Mouse (Mus musculus): ENCODE results near the gene Glrp1. TPM values are rescaled to one million over a fixed set of nuclear protein-coding genes. Genes with fewer than 3 reads are reported as not detected.

The Glrp1 gene
- polyA plus RNA-seq, 1 experiment from 2014 or later = not detected

DNA sequence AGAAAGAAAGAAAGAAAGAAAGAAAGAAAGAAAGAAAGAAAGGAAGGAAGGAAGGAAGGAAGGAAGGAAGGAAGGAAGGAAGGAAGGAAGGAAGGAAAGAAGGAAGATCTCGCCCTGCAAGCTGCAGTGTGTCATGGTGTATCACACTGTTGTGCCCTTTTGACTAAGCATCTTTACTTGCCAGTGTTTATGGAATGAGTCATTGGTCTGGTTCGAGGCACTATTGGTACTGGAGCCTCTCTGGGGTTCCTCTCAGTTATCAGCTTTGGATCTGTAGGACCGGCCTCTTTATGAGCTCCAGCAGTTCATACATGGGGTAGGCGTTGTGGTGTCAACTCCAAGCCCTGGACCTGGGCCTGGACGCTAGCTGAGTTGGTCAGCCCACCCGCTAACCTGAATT lies 57.7 kb downstream of the Glrp1 start:
- Histone ChIP-seq H3K36me3 (ENCODE audit: control insufficient read depth, insufficient read depth, low read length) (no peaks in the 10 kb centered on the region), H3K9ac (ENCODE audit: low read length) (no peak overlapping the region), H3K4me1 (replicated peaks; ENCODE audit: control insufficient read depth, insufficient read depth) (no peaks in the 10 kb centered on the region), H3K4me3 (ENCODE audit: low read depth, low read length) (no peak overlapping the region), H3K9me3 (ENCODE audit: control insufficient read depth, low read length) (no peaks in the 10 kb centered on the region), H3K27me3 (ENCODE audit: control insufficient read depth, insufficient read depth, low read length) (no peaks in the 10 kb centered on the region), H3K4me2 (replicated peaks; ENCODE audit: low read depth) (no peak overlapping the region), H3K27ac (replicated peaks) (no peak overlapping the region)
- peak; percentile 62; the same call in 1 of the 2 replicates for ATAC-seq (ENCODE audit: low FRiP score, low TSS enrichment)
- DNase-seq (ENCODE audit: low spot score) = no peak
- 67% methylated on average over 6 of the region's 6 CpGs for WGBS
- TF ChIP-seq EP300 (optimal IDR thresholded peaks at IDR 0.05) = no peak
- TF ChIP-seq CTCF (IDR thresholded peaks at IDR 0.05; ENCODE audit: low read depth) = no peak

DNA sequence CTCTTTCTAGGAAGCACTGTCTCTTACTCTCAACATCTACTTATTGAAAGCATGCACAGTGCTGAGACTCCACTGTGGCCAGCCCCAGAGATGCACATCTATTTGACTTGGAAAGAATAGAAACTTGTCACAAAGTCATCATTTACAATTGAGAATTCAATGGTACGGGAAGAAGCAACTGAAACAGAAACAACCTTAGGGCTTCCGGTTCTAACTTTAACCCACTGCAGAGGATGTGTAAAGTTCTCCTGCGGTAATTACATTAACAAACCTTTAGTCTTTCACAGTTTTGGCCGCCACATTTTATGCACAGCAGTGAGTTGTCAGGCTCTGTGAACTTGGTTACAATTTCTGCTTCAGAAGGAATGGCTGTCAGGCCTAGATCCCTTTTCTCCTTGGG lies 59.2 kb downstream of the Glrp1 start:
- DNase-seq (ENCODE audit: low spot score) (no peak), ATAC-seq (ENCODE audit: low FRiP score, low TSS enrichment) (no peak)
- Histone ChIP-seq H3K4me2 (replicated peaks; ENCODE audit: low read depth) (no peak overlapping the region), H3K27ac (replicated peaks) (no peak overlapping the region), H3K27me3 (ENCODE audit: control insufficient read depth, insufficient read depth, low read length) (no peaks in the 10 kb centered on the region), H3K9me3 (ENCODE audit: control insufficient read depth, low read length) (no peaks in the 10 kb centered on the region), H3K9ac (ENCODE audit: low read length) (no peak overlapping the region), H3K36me3 (ENCODE audit: control insufficient read depth, insufficient read depth, low read length) (no peaks in the 10 kb centered on the region), H3K4me1 (replicated peaks; ENCODE audit: control insufficient read depth, insufficient read depth) (no peaks in the 10 kb centered on the region), H3K4me3 (ENCODE audit: low read depth, low read length) (no peak overlapping the region)
- WGBS = 75% methylated on average over 4 of the region's 4 CpGs
- TF ChIP-seq EP300 (optimal IDR thresholded peaks at IDR 0.05) (no peak), CTCF (IDR thresholded peaks at IDR 0.05; ENCODE audit: low read depth) (no peak)

Other genes with a start within 250 kb of the Glrp1 start
- gene Hjurp, start 232.4 kb downstream of the Glrp1 start, polyA plus RNA-seq (2015; fragmentation: Nextera tagmentation; extraction: Ambion mirVana) = 30.0 and 34.1 TPM in 2 replicates
- gene Trpm8, start 232.4 kb downstream of the Glrp1 start, polyA plus RNA-seq (2015; fragmentation: Nextera tagmentation; extraction: Ambion mirVana) = 0.02 and 0.06 TPM in 2 replicates
- gene Spp2, start 103.1 kb downstream of the Glrp1 start, polyA plus RNA-seq (2015; fragmentation: Nextera tagmentation; extraction: Ambion mirVana) = 0.93 and 1.8 TPM in 2 replicates
- gene Arl4c, start 192.2 kb upstream of the Glrp1 start, polyA plus RNA-seq (2015; fragmentation: Nextera tagmentation; extraction: Ambion mirVana) = 5.7 and 5.8 TPM in 2 replicates